Mouse (Mus musculus) adipose tissue, adult 10 weeks (tissue): ENCODE data around the gene Scgb2b2. TPM values are rescaled to one million over a fixed set of nuclear protein-coding genes. Genes with fewer than 3 reads are reported as not detected.

Experiments used
- polyA plus RNA-seq: library from polyadenylated mRNA; stranded (reverse); fragments of 350-450 nt; fragmentation: Illumina TruSeq; extraction: RNeasy Lipid Tissue Mini Kit (QIAGEN cat#74804); gene quantifications from one replicate; pipeline ENCODE4 v1.2.3, GENCODE M21; 2014; ENCODE audit warnings: low read depth, low replicate concordance

Scgb2b2 gene
- polyA plus RNA-seq: not detected

GRCm38 (mm10) chr7:31290208-31290607, at the start of gene Scgb2b2:
Gene Scgb2b2 (plus strand): TSS chr7:31290508.

GRCm38 (mm10) chr7:31291721-31292120, 1.4 kb downstream of the Scgb2b2 start, which contains the start of gene Scgb1b2:
Gene Scgb1b2 (minus strand): TSS chr7:31291821.

Other genes with a start within 250 kb of the Scgb2b2 start
- gene Fxyd5, start 248.0 kb upstream of the Scgb2b2 start, polyA plus RNA-seq: 69.0 TPM
- gene Fxyd7, start 239.0 kb upstream of the Scgb2b2 start, polyA plus RNA-seq: 0.88 TPM
- gene Fxyd1, start 233.3 kb upstream of the Scgb2b2 start, polyA plus RNA-seq: 169 TPM
- gene Lgi4, start 231.2 kb upstream of the Scgb2b2 start, polyA plus RNA-seq: 5.6 TPM
- gene Fxyd3, start 213.8 kb upstream of the Scgb2b2 start, polyA plus RNA-seq: 48.8 TPM
- gene Hpn, start 175.2 kb upstream of the Scgb2b2 start, polyA plus RNA-seq: 18.4 TPM
- gene Scn1b, start 163.5 kb upstream of the Scgb2b2 start, polyA plus RNA-seq: 15.7 TPM
- 39.2 TPM for gene Gramd1a, start 134.6 kb upstream of the Scgb2b2 start, polyA plus RNA-seq
- not detected for gene Scgb1b2, start 1.3 kb downstream of the Scgb2b2 start, polyA plus RNA-seq
- not detected for gene Scgb2b3, start 71.6 kb downstream of the Scgb2b2 start, polyA plus RNA-seq
- not detected for gene Scgb1b3, start 85.1 kb downstream of the Scgb2b2 start, polyA plus RNA-seq